Mouse (Mus musculus) erythroid progenitor cell, adult 5-6 weeks (primary cell): ENCODE measurements around the gene Rad17. TPM values are rescaled to one million over a fixed set of nuclear protein-coding genes. Genes with fewer than 3 reads are reported as not detected.
A peak's percentile ranks its signal among the peaks of the same experiment; 100 is the strongest.

ENCODE experiments used
- ATAC-seq: replicated peaks from 2 replicates; pipeline ENCODE4 v1.8.0; 2016; ENCODE audit warnings: moderate number of reproducible peaks, mild to moderate bottlenecking, moderate TSS enrichment, inconsistent platforms; ENCODE audit not compliant: poor library complexity, low FRiP score, severe bottlenecking
- total RNA-seq, 2 experiments: library from RNA; stranded (forward) in 1 of 2; stranded (reverse) in 1 of 2; fragments of 150-400 nt in 1 of 2; fragments of 186-747, 209-891 nt in 1 of 2; gene quantifications; 2 replicates each; pipeline versions ENCODE4 v1.2.3 to v1.2.4; 2015 to 2017; ENCODE audit warnings: low replicate concordance in 2 of 2

Rad17 gene
- 23.5 and 29.9 TPM in 2 replicates for total RNA-seq (2015; ENCODE audit: low replicate concordance)
- total RNA-seq (2017; ENCODE audit: low replicate concordance) = 19.7 and 21.6 TPM in 2 replicates

GRCm38 (mm10) chr13:100650550-100651438 lies at the start of gene Rad17, which contains the start of gene Ak6:
Gene Rad17, minus strand, starts transcription at chr13:100651051.
Gene Ak6, plus strand, starts transcription at chr13:100650979.
- peak; percentile 97 for ATAC-seq

- ATAC-seq = no peak
Observed at GRCm38 (mm10) chr13:100698866-100699265, 48.0 kb upstream of the Rad17 start.

GRCm38 (mm10) chr13:100697541-100697940 lies 46.7 kb upstream of the Rad17 start:
- no peak for ATAC-seq

DNA sequence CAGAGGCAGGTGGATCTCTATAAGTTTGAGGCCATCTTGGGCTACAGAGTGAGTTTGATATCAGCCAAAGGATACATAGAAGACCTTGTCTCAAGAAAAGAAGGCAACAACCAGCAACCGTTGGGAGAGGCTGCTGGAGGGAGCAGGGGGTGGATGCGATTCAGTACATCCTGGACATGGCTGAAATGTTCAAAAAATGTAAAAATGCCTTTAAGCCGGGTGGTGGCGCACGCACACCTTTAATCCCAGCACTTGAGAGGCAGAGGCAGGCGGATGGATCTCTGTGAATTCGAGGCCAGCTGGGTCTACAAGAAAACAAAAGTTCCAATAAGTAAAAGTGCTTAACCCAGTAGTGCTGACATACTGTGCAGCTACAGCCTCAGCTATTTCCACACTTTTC lies 36.7 kb upstream of the Rad17 start:
- ATAC-seq = no peak

GRCm38 (mm10) chr13:100684355-100684754 lies 33.5 kb upstream of the Rad17 start:
- ATAC-seq = peak; percentile 76

GRCm38 (mm10) chr13:100682837-100683236 lies 32.0 kb upstream of the Rad17 start:
- ATAC-seq = no peak

GRCm38 (mm10) chr13:100681615-100682014 lies 30.8 kb upstream of the Rad17 start:
- no peak for ATAC-seq

- ATAC-seq = no peak
Observed at GRCm38 (mm10) chr13:100675936-100676635, 25.2 kb upstream of the Rad17 start.

DNA sequence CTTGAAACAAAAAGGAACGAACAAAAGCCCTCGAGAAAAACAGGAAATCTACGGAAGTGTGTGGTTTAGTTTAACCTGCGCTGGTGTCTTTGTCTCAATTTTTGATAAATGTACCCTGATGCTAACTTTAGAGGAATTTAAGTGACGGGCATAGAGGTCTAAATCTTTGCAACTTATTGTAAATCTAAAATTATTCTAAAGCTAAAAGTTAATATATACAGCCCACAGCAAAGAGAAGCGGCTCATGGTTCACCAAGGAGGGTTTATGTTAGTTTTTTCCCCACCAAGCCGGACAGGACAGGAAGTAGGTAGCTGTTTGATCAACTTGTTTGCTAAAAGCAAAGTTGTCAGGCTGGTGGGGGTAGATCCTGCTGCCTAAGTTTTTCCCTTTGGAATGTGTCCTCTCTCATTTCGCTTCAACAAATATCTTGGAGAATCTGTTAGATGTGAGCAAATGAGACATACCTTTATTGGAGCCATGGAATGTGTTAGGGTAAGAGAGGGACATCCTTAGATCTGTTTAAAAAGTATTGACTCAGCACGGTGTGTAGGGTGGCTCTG lies 19.4 kb upstream of the Rad17 start:
- no peak for ATAC-seq

- ATAC-seq = no peak; the same call in 1 of the 2 replicates
Observed at GRCm38 (mm10) chr13:100669291-100670022, 18.6 kb upstream of the Rad17 start, which contains the start of gene Ccdc125. Gene Ccdc125, plus strand, starts transcription at chr13:100669717.

GRCm38 (mm10) chr13:100659864-100660456 lies 9.1 kb upstream of the Rad17 start:
- ATAC-seq = peak; percentile 76

GRCm38 (mm10) chr13:100658091-100658490 lies 7.2 kb upstream of the Rad17 start:
- no peak for ATAC-seq

DNA sequence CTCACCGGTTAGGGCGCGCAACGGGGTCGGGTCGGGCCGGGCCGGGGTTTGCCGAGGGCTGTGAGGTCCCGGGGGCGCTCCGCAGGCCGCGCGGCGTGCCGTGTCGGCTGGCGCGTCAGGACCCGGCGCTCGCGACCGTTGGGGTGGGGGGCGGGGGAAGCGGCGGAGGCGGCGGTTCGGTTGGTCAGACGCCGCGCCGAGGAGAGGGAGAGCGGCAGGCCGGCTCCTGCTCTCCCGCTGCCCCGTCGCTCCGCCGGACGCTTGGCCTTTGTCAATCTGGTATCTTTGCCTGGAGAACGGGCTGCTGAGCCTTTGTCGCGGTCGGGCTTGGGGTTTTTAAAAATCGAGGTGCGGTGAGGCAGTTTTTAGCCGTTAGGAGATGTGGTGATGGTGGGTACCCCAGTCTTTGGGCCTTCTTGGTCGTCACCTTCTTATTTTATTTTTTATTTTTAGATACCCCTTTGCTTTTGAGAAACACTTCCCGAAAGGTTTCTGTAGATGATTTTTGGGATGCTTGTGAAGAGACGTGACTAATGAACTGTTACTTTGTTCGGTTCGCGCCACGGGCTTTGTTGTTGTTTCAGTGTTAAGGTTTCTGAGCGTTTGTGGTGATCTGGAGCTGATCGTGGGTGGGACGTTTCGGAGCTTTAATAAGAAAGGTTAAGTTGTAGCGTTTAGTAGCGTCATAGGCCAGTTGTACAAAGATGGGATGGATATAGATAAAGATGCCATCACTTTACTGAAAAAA lies 762 bp upstream of the Rad17 start, which contains the start of gene Taf9:
TSS of gene Taf9 (plus strand) at position 141 of the 748 bp plus-strand sequence.
- ATAC-seq = peak; percentile 47

GRCm38 (mm10) chr13:100648223-100648622 lies 2.6 kb downstream of the Rad17 start:
- ATAC-seq = no peak

DNA sequence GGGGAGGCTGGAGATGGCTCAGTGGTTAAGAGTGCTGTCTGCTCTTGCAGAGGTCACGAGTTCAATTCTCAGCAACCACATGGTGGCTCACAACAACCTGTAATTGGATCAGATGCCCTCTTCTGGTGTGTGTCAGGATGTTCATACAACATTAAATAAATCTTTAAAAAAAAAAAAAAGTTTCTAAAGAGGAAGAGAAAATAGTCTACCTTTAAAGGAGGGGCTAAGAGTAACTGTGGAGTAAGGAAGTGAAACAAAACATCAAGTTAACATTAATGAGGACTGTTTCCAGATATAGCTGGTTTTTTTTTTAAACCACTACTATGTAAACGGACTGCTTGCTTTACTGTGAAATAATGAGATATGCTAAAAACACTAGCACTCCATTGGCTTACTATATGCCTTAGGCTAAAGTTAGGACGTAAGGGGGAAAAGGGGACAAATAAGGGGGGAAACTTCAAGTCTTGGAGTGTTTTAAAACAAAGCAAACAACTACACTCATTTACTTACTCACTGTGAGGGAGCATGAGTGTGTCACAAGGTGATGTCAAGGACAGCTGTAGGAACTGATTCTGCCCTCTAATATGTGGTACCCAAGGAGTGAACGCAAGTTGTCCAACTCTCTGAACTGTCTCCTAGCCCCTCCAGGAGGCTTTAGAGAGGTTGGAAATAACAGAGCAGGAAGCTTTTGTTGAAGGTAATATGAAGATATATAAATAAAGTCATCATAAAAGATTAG lies 8.2 kb downstream of the Rad17 start:
- no peak for ATAC-seq

DNA sequence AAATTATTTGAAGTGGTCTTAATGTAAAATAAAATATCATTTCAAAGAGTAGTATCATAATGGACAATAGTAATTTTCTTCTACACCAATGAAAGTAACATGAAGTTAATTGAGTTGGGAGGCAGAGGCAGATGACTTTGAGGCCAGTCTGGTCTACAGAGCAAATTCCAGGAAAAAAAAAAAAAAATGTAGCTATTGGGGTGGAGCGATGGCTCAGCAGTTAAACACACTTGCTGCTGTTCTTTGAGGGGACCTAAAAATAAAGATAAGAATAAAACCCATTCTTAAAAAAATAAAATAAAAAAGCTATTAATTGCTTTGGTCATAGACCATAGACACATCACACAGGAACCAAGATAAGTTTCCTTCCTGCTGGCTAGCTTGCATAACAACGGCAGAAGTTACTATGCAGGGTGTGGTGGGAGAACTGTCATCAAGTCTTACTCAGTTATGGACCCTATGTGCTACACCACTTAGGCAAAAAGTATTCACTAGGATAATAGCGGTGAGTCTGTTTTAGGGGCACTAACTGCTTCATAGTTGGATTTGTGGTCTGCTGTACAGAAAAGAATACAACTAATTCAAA lies 16.7 kb downstream of the Rad17 start:
- ATAC-seq = no peak

DNA sequence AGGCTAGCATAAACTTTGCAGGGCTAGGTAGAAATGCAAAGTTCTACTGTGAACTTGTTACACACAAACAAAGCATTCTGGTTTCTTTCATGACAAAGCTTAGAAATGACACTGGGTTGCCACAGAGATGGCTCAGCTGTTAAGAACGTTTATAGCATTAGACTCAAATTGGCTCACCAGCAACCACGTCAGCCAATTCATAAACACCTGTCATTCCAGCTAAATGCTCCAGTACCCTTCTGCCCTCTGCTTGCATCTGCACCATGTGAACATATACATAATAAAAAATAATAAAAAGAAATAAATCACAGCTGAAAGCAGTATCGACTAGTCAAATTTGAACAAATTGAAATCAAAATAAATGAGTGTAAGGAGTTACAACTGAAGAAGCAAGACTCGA lies 28.6 kb downstream of the Rad17 start:
- no peak for ATAC-seq

GRCm38 (mm10) chr13:100617583-100617982 lies 33.3 kb downstream of the Rad17 start:
- ATAC-seq = no peak
